Mouse (Mus musculus): Measurements from ENCODE around the gene Parp2. TPM values are rescaled to one million over a fixed set of nuclear protein-coding genes. Genes with fewer than 3 reads are reported as not detected.
"Not testable (repeated sequence)": the region's sequence is repeated elsewhere in the genome, so short reads cannot be mapped to it uniquely, and the experiment has no call there.

Parp2 gene
- polyA plus RNA-seq, 1 experiment, result 3.0 TPM

DNA sequence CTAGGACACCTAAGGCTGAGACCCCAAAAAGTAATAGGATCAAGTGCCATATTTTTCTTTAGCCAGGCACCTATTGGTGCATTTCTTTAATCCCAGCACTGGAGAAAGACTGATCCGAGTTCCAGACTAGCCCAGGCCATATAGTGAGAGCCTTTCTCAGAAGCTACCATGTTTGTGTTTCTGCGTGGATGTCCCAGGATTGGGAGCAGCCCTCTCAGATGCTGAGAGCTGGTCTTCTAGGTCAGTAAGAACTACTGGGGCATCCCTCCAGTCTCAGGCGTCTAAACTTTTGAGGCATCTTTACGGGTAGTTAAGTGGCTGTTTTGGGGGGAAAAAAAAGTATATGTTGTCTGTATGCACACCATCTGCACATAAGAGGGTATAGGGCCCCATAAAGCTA is 11.7 kb upstream of the Parp2 start:
- no peaks in the 10 kb centered on the region for H3K27me3 ChIP-seq (replicated peaks)
- peaks cover 7% of the 10 kb centered on the region for H3K4me1 ChIP-seq
- H3K36me3 ChIP-seq (replicated peaks; ENCODE audit: low read length), result peaks cover 54% of the 10 kb centered on the region
- TF ChIP-seq FLI1 (IDR thresholded peaks at IDR 0.05; ENCODE audit: low read length) (no peak), GATA1 (IDR thresholded peaks at IDR 0.05; ENCODE audit: borderline replicate concordance, low read length) (no peak)
- H3K4me3 ChIP-seq (replicated peaks), result no peak overlapping the region
- H3K9me3 ChIP-seq, result no peaks in the 10 kb centered on the region

DNA sequence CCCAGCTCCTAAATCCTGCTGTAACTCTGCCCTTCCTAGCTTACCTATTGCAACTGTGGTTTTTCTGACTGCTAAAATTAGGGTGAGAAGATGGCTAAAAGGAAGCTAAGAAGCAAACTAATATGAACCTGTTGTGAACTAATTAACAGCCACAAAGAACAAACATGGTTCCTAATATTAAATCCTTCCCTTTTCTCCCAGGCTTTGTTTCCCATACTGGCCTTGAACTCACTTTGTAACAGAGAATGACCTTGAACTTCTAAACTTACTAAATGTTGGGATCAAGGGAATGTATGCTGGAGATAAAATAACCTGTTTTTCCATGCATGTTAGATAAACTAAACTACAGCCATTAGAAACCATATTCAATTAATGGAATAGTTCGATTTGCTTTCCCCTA is 11.2 kb upstream of the Parp2 start:
- TF ChIP-seq FLI1 (IDR thresholded peaks at IDR 0.05; ENCODE audit: low read length) (no peak), GATA1 (IDR thresholded peaks at IDR 0.05; ENCODE audit: borderline replicate concordance, low read length) (no peak)
- Histone ChIP-seq H3K4me1 (peaks cover 7% of the 10 kb centered on the region), H3K27me3 (replicated peaks) (no peaks in the 10 kb centered on the region), H3K9me3 (no peaks in the 10 kb centered on the region), H3K4me3 (replicated peaks) (no peak overlapping the region), H3K36me3 (replicated peaks; ENCODE audit: low read length) (peaks cover 53% of the 10 kb centered on the region)

DNA sequence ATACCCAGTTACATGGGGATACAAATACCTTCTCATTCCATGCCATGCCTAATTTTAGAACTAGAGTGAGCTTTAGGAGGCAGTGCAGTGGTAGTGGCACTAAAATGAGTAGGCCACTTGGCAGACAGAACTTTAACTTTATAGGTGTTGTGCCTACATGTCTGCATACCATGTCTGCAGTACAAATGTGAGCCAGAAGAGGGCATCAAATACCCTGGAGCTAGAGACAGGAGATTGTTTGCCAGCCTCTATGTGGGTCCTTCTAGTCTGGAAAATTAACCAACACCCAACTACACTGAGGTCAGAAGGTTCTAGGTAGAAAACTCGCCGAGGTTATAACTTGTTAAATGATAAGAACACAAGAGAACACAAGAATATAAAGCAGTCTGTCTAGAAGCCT is 9.1 kb upstream of the Parp2 start:
- H3K36me3 ChIP-seq (replicated peaks; ENCODE audit: low read length), result peaks cover 40% of the 10 kb centered on the region
- TF ChIP-seq GATA1 (IDR thresholded peaks at IDR 0.05; ENCODE audit: borderline replicate concordance, low read length) (no peak), FLI1 (IDR thresholded peaks at IDR 0.05; ENCODE audit: low read length) (no peak)
- no peak overlapping the region for H3K4me3 ChIP-seq (replicated peaks)
- H3K9me3 ChIP-seq, result no peaks in the 10 kb centered on the region
- peaks cover 25% of the 10 kb centered on the region for H3K4me1 ChIP-seq
- no peaks in the 10 kb centered on the region for H3K27me3 ChIP-seq (replicated peaks)

GRCm38 (mm10) chr14:50799502-50800259 is 8.0 kb upstream of the Parp2 start:
- TF ChIP-seq GATA1 (IDR thresholded peaks at IDR 0.05; ENCODE audit: borderline replicate concordance, low read length) (no peak), FLI1 (IDR thresholded peaks at IDR 0.05; ENCODE audit: low read length) (no peak)
- H3K4me3 ChIP-seq (replicated peaks), result peak overlapping the region; percentile 80
- H3K9me3 ChIP-seq, result no peaks in the 10 kb centered on the region
- peaks cover 38% of the 10 kb centered on the region for H3K36me3 ChIP-seq (replicated peaks; ENCODE audit: low read length)
- no peaks in the 10 kb centered on the region for H3K27me3 ChIP-seq (replicated peaks)
- peaks cover 33% of the 10 kb centered on the region for H3K4me1 ChIP-seq

- H3K36me3 ChIP-seq (replicated peaks; ENCODE audit: low read length), result peaks cover 18% of the 10 kb centered on the region
- TF ChIP-seq GATA1 (IDR thresholded peaks at IDR 0.05; ENCODE audit: borderline replicate concordance, low read length), result no peak
- TF ChIP-seq FLI1 (IDR thresholded peaks at IDR 0.05; ENCODE audit: low read length), result no peak
- H3K4me3 ChIP-seq (replicated peaks), result peak overlapping the region; percentile 78
- peaks cover 36% of the 10 kb centered on the region for H3K4me1 ChIP-seq
- no peaks in the 10 kb centered on the region for H3K9me3 ChIP-seq
- no peaks in the 10 kb centered on the region for H3K27me3 ChIP-seq (replicated peaks)
Observed at GRCm38 (mm10) chr14:50802441-50802840, 5.2 kb upstream of the Parp2 start.

- Histone ChIP-seq H3K4me1 (peaks cover 36% of the 10 kb centered on the region), H3K9me3 (no peaks in the 10 kb centered on the region), H3K36me3 (replicated peaks; ENCODE audit: low read length) (peaks cover 15% of the 10 kb centered on the region), H3K4me3 (replicated peaks) (peak overlapping the region; percentile 92), H3K27me3 (replicated peaks) (no peaks in the 10 kb centered on the region)
- TF ChIP-seq GATA1 (IDR thresholded peaks at IDR 0.05; ENCODE audit: borderline replicate concordance, low read length) (no peak), FLI1 (IDR thresholded peaks at IDR 0.05; ENCODE audit: low read length) (no peak)
Observed at GRCm38 (mm10) chr14:50802843-50803562, 4.6 kb upstream of the Parp2 start.

- H3K4me3 ChIP-seq (replicated peaks), result peak overlapping the region; percentile 92
- no peak for TF ChIP-seq FLI1 (IDR thresholded peaks at IDR 0.05; ENCODE audit: low read length)
- TF ChIP-seq GATA1 (IDR thresholded peaks at IDR 0.05; ENCODE audit: borderline replicate concordance, low read length), result no peak
- H3K4me1 ChIP-seq, result peaks cover 36% of the 10 kb centered on the region
- H3K27me3 ChIP-seq (replicated peaks), result no peaks in the 10 kb centered on the region
- H3K9me3 ChIP-seq, result no peaks in the 10 kb centered on the region
- peaks cover 2% of the 10 kb centered on the region for H3K36me3 ChIP-seq (replicated peaks; ENCODE audit: low read length)
Observed at GRCm38 (mm10) chr14:50804683-50805082, 3.0 kb upstream of the Parp2 start.

- peaks cover 16% of the 10 kb centered on the region for H3K36me3 ChIP-seq (replicated peaks; ENCODE audit: low read length)
- H3K4me1 ChIP-seq, result peaks cover 29% of the 10 kb centered on the region
- not testable (repeated sequence) for H3K9me3 ChIP-seq; H3K27me3 ChIP-seq (replicated peaks)
- H3K4me3 ChIP-seq (replicated peaks), result peak overlapping the region; percentile 38
Observed at GRCm38 (mm10) chr14:50806469-50806868, 1.2 kb upstream of the Parp2 start.

DNA sequence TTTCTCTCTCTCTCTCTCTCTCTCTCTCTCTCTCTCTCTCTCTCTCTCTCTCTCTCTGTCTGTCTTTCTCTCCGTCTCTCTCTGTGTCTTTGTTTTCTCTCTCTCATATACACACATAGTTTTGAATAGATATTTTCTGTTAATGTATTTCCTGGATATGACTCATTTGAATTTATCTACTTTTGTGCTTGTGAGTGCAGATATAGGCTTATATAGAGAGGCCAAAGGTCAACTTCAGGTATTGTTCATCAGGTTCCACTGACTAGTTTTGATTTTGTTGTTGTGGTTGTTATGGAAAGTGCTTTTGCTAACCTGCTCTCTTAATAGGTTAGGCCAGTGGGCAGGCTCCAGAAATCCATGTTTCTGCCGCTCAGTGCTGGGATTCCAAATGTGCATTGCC is 5.4 kb downstream of the Parp2 start:
- Histone ChIP-seq H3K9me3 (no peaks in the 10 kb centered on the region), H3K36me3 (replicated peaks; ENCODE audit: low read length) (peaks cover 75% of the 10 kb centered on the region), H3K27me3 (replicated peaks) (no peaks in the 10 kb centered on the region), H3K4me3 (replicated peaks) (no peak overlapping the region), H3K4me1 (no peaks in the 10 kb centered on the region; the same call in 1 of the 2 replicates)
- no peak for TF ChIP-seq GATA1 (IDR thresholded peaks at IDR 0.05; ENCODE audit: borderline replicate concordance, low read length)
- TF ChIP-seq FLI1 (IDR thresholded peaks at IDR 0.05; ENCODE audit: low read length), result no peak

DNA sequence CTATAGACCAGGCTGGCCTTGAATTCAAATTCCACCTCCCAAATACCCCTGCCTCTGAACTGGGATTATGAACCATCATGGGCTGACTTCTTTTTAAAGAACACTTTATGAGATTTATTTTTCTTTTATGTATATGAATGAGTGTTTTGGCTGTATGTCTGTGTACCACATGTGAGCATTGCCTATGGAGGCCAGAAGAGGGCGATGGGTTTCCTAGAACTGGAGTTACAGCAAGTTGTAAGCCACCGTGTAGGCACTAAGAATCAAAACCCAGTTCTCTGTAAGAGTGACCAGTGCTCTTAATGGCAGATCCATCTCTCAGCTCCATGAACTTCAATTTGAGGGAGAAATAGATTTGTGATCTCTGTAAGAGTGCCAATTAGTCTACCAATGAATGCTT is 15.6 kb downstream of the Parp2 start:
- Histone ChIP-seq H3K4me1 (peaks cover 5% of the 10 kb centered on the region; the same call in 1 of the 2 replicates), H3K9me3 (no peaks in the 10 kb centered on the region), H3K27me3 (replicated peaks) (no peaks in the 10 kb centered on the region), H3K36me3 (replicated peaks; ENCODE audit: low read length) (peaks cover 70% of the 10 kb centered on the region), H3K4me3 (replicated peaks) (no peak overlapping the region)
- TF ChIP-seq FLI1 (IDR thresholded peaks at IDR 0.05; ENCODE audit: low read length), result no peak
- no peak for TF ChIP-seq GATA1 (IDR thresholded peaks at IDR 0.05; ENCODE audit: borderline replicate concordance, low read length)

Data from megakaryocyte, embryonic 14.5 days (primary cell).